Mouse (Mus musculus) midbrain, embryonic 11.5 days (tissue): ENCODE results near the gene Wnt11. TPM values are rescaled to one million over a fixed set of nuclear protein-coding genes. Genes with fewer than 3 reads are reported as not detected.

ENCODE experiments used
- ATAC-seq: fragments of 200-750 bp; cut with Nextera tagmentation; 2 replicates; pipeline ENCODE4 v1.8.0; 2017; ENCODE audit warnings: moderate TSS enrichment, moderate library complexity; ENCODE audit not compliant: low FRiP score
- DNase-seq: peaks from one replicate; pipeline ENCODE4 v3.0.0; 2015; ENCODE audit warnings: low spot score; ENCODE audit errors: missing footprints
- H3K27ac ChIP-seq: fragments of 300-500 bp; sonication (generic); 2 replicates; pipeline ENCODE4 v1.5.1; 2014; ENCODE audit warnings: low read depth, low read length
- H3K27me3 ChIP-seq: fragments of 300-500 bp; sonication (generic); 2 replicates; pipeline ENCODE4 v1.6.1; 2014; ENCODE audit warnings: mild to moderate bottlenecking, low read length, moderate library complexity, mixed read lengths; ENCODE audit not compliant: control insufficient read depth, insufficient read depth
- H3K36me3 ChIP-seq: fragments of 300-500 bp; sonication (generic); 2 replicates; pipeline ENCODE4 v1.6.1; 2014; ENCODE audit warnings: mild to moderate bottlenecking, low read length, moderate library complexity, mixed read lengths; ENCODE audit not compliant: control insufficient read depth, insufficient read depth
- H3K4me1 ChIP-seq: fragments of 300-500 bp; sonication (generic); 2 replicates; pipeline ENCODE4 v1.6.1; 2014; ENCODE audit warnings: low read length; ENCODE audit not compliant: control insufficient read depth, insufficient read depth
- H3K4me2 ChIP-seq: fragments of 300-500 bp; sonication (generic); 2 replicates; pipeline ENCODE4 v1.6.1; 2014; ENCODE audit warnings: mild to moderate bottlenecking, moderate library complexity
- H3K4me3 ChIP-seq: fragments of 300-500 bp; sonication (generic); 2 replicates; pipeline ENCODE4 v1.5.1; 2014; ENCODE audit warnings: low read depth, low read length
- H3K9ac ChIP-seq: fragments of 300-500 bp; sonication (generic); 2 replicates; pipeline ENCODE4 v1.6.1; 2014; ENCODE audit warnings: low read length
- H3K9me3 ChIP-seq: fragments of 300-500 bp; sonication (generic); 2 replicates; pipeline ENCODE4 v1.6.1; 2016; ENCODE audit warnings: low read length; ENCODE audit not compliant: control insufficient read depth
- WGBS: fragments of 180-500 bp; shearing (Covaris S2); extraction: QIAGEN DNeasy Blood & Tissue Kit; methylation state at CpG from one replicate; pipeline ENCODE4 v1.1.7; 2014; 5-methylcytosine and 5-hydroxymethylcytosine counted together
- polyA plus RNA-seq: library from polyadenylated mRNA; unstranded; fragments of >200 nt; fragmentation: Nextera tagmentation; extraction: Ambion mirVana; gene quantifications from 2 replicates; pipeline ENCODE4 v1.2.1, GENCODE M21; 2014

The Wnt11 gene
- polyA plus RNA-seq, 1 experiment from 2014 or later: 0.71 TPM

GRCm38 (mm10) chr7:98838729-98839141, 3.8 kb downstream of the Wnt11 start:
- ATAC-seq: peak; percentile 38
- H3K4me3 ChIP-seq: peak overlapping the region; percentile 48
- H3K9ac ChIP-seq: peak overlapping the region; percentile 10
- peaks cover 79% of the 10 kb centered on the region for H3K27me3 ChIP-seq
- peak; percentile 95 for DNase-seq
- peaks cover 33% of the 10 kb centered on the region for H3K4me1 ChIP-seq
- peak overlapping the region; percentile 85 for H3K4me2 ChIP-seq
- H3K36me3 ChIP-seq: no peaks in the 10 kb centered on the region
- WGBS: under 1% methylated on average over 48 of the region's 48 CpGs
- no peak overlapping the region for H3K27ac ChIP-seq
- H3K9me3 ChIP-seq: no peaks in the 10 kb centered on the region

DNA sequence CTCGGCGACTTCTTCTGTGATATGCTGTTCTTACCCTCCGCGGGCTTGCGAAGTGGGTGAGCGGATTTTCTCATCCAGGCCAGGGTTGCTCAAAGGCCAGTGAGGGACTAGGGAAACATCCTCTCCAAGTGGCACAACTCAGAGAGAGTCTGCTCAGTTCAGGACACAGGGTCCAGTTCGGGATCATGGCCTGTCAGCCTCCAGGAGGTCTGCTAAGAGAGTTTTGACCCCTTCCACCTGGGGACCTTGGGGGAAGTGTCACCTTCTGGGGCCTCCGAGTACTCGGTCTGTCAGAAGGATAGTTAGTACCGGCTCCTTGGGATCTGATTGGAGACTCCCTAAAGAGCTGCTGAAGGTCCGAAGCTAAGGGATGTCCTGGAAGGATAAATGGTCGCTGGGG, 4.4 kb downstream of the Wnt11 start:
- Histone ChIP-seq H3K27ac (no peak overlapping the region), H3K4me1 (peaks cover 33% of the 10 kb centered on the region), H3K9me3 (no peaks in the 10 kb centered on the region), H3K27me3 (peaks cover 74% of the 10 kb centered on the region), H3K4me2 (peak overlapping the region; percentile 85), H3K36me3 (no peaks in the 10 kb centered on the region), H3K4me3 (peak overlapping the region; percentile 48), H3K9ac (peak overlapping the region; percentile 10)
- ATAC-seq: no peak
- WGBS: 2% methylated on average over 12 of the region's 12 CpGs
- peak; percentile 88 for DNase-seq

DNA sequence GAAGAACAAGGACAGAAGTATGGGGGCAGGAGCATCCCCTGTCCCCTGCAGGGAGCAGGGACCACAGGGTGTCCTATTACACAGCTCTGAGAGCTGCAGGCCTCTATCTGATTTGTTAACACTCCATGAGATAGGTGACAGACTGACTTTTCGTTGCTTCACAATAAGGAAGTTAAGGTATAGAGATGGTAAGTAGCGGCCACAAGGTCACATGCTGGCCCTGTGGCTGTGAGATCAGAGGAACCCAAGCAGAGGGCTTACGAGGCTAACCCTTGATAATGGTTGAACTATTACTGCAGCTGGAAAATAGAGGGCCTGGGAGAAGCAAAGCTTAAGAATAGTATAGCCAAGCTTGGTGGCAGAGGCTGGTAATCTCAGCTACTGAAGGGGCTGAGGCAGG, 5.9 kb downstream of the Wnt11 start:
- Histone ChIP-seq H3K4me2 (no peak overlapping the region), H3K9ac (no peak overlapping the region), H3K9me3 (no peaks in the 10 kb centered on the region), H3K4me3 (no peak overlapping the region), H3K27ac (no peak overlapping the region), H3K27me3 (peaks cover 59% of the 10 kb centered on the region), H3K36me3 (no peaks in the 10 kb centered on the region), H3K4me1 (peaks cover 22% of the 10 kb centered on the region)
- WGBS: 28% methylated on average over 3 of the region's 3 CpGs
- DNase-seq (no peak), ATAC-seq (no peak)

- no peak for DNase-seq
- H3K36me3 ChIP-seq: no peaks in the 10 kb centered on the region
- H3K27ac ChIP-seq: no peak overlapping the region
- no peak for ATAC-seq
- H3K4me2 ChIP-seq: no peak overlapping the region
- 27% methylated on average over 3 of the region's 3 CpGs for WGBS
- peaks cover 49% of the 10 kb centered on the region for H3K27me3 ChIP-seq
- peaks cover 15% of the 10 kb centered on the region for H3K4me1 ChIP-seq
- no peaks in the 10 kb centered on the region for H3K9me3 ChIP-seq
- H3K9ac ChIP-seq: no peak overlapping the region
- H3K4me3 ChIP-seq: no peak overlapping the region
These were observed 6.9 kb downstream of the Wnt11 start for GRCm38 (mm10) chr7:98841802-98842201.

DNA sequence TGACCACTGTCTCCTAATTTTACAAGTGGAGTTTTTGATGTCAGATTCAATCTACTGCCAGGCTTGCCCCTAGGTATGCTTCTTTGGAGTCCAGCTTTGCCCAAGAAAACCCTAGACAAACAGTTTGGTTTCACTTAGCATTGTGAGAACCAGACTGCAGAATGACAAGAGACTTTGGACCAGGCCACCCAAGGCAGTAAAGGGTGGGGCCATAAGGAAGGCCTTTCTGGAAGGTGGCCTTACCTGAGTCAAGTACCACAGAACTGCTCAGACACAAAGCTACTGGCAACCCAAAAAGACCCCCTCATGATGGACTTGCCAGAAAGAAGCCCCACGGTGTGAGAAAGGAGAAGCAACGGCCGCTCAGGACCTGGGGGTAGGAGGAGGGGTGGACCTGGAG, 8.1 kb downstream of the Wnt11 start:
- no peaks in the 10 kb centered on the region for H3K36me3 ChIP-seq
- no peak overlapping the region for H3K9ac ChIP-seq
- no peak overlapping the region for H3K27ac ChIP-seq
- H3K4me1 ChIP-seq: peaks cover 15% of the 10 kb centered on the region
- no peak overlapping the region for H3K4me3 ChIP-seq
- H3K27me3 ChIP-seq: peaks cover 37% of the 10 kb centered on the region
- no peak for DNase-seq
- H3K9me3 ChIP-seq: no peaks in the 10 kb centered on the region
- H3K4me2 ChIP-seq: no peak overlapping the region
- no peak for ATAC-seq
- WGBS: 83% methylated on average over 3 of the region's 3 CpGs

- peak; percentile 34; the same call in 1 of the 2 replicates for ATAC-seq
- Histone ChIP-seq H3K9ac (no peak overlapping the region), H3K4me1 (peaks cover 9% of the 10 kb centered on the region), H3K27me3 (peaks cover 30% of the 10 kb centered on the region), H3K27ac (no peak overlapping the region), H3K36me3 (no peaks in the 10 kb centered on the region), H3K4me2 (no peak overlapping the region), H3K4me3 (no peak overlapping the region), H3K9me3 (no peaks in the 10 kb centered on the region)
- 17% methylated on average over 7 of the region's 7 CpGs for WGBS
- no peak for DNase-seq
These were observed 8.7 kb downstream of the Wnt11 start for GRCm38 (mm10) chr7:98843649-98844048.

DNA sequence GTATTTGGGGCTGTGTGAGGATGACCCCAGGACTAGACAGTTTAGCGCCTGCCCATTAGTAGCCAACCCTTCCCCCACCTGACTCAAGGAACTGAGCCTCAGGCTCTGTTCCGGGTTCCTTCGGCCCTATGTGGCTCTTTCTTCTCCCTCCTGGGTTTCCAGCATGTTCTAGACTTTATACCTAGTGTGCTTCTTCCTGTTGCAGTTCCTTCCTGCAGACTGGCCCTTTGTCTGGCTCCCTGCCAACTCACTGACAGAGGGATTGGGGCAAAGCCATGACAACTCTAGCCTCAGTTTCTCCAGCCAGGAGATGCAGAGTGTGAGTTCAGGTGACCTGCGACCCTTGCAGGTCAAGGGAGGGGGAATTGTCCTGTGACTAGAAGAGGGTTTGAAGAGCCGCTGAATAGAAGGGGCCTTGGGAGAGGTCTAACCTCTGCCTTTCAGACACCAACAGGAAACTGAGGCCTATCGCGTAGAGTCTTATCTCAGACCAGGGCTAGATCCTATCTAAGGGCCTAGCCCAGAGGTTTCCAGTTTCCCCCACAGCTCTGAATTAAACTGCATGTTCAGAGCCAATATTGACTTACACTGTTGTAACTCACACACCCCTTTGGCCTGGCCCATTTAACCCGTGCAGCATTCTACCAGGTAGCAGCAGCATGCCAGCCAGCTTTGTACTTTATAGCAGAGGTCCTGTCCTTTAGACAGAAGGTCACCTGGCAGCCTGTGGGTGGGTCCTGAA, 14.2 kb downstream of the Wnt11 start:
- Histone ChIP-seq H3K27me3 (no peaks in the 10 kb centered on the region), H3K27ac (no peak overlapping the region), H3K4me1 (no peaks in the 10 kb centered on the region), H3K9ac (no peak overlapping the region), H3K36me3 (no peaks in the 10 kb centered on the region), H3K4me3 (no peak overlapping the region), H3K4me2 (no peak overlapping the region), H3K9me3 (no peaks in the 10 kb centered on the region)
- no peak for DNase-seq
- 85% methylated on average over 8 of the region's 8 CpGs for WGBS
- ATAC-seq: no peak

DNA sequence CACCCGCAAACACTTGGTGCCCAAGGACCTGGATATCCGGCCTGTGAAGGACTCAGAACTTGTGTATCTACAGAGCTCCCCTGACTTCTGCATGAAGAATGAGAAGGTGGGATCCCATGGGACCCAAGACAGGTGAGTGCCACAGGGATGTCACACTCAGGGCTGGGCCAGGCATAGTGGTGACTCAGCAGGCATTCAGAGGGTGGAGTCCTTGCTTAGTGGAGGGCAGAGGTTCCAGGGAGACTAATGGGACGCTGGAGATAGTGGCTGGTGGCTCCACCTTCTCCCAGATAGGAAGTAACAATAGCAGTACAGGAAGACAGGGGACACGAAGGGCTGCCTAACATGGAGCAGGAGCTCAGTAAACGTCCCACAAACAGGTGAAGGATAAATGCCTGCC, 15.5 kb downstream of the Wnt11 start:
- H3K4me1 ChIP-seq: no peaks in the 10 kb centered on the region
- no peak overlapping the region for H3K9ac ChIP-seq
- ATAC-seq (no peak), DNase-seq (no peak)
- H3K27me3 ChIP-seq: no peaks in the 10 kb centered on the region
- H3K36me3 ChIP-seq: no peaks in the 10 kb centered on the region
- H3K27ac ChIP-seq: no peak overlapping the region
- WGBS: 82% methylated on average over 5 of the region's 5 CpGs
- no peaks in the 10 kb centered on the region for H3K9me3 ChIP-seq
- H3K4me2 ChIP-seq: no peak overlapping the region
- H3K4me3 ChIP-seq: no peak overlapping the region

DNA sequence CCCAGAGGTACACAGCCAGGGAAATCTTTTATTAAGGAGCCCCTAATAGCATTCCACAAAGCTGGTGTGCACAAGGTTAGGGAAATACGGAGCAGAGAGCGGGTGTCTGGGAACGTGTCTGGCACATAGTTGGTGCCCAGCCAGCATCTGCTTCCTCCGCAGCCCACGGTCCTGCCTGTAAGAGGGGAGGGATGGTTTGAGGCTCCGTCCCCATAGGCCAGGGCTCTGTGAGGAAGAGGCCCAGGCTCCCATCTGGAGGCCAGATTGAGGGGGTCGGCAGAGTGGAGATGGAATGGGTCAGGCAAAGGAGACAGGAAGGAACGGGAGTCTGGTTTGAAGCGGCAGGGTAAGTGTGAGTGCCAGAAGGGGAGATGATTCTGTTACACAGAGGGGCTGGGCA, 16.3 kb downstream of the Wnt11 start:
- DNase-seq: no peak
- no peaks in the 10 kb centered on the region for H3K9me3 ChIP-seq
- no peak overlapping the region for H3K9ac ChIP-seq
- 0 out of 2 replicates have a peak, but pooled peaks cover 3% of the 10 kb centered on the region for H3K4me1 ChIP-seq
- H3K36me3 ChIP-seq: no peaks in the 10 kb centered on the region
- no peak for ATAC-seq
- H3K27me3 ChIP-seq: no peaks in the 10 kb centered on the region
- H3K27ac ChIP-seq: no peak overlapping the region
- no peak overlapping the region for H3K4me3 ChIP-seq
- WGBS: 74% methylated on average over 9 of the region's 9 CpGs
- no peak overlapping the region for H3K4me2 ChIP-seq
